In the genomic region with DNA sequence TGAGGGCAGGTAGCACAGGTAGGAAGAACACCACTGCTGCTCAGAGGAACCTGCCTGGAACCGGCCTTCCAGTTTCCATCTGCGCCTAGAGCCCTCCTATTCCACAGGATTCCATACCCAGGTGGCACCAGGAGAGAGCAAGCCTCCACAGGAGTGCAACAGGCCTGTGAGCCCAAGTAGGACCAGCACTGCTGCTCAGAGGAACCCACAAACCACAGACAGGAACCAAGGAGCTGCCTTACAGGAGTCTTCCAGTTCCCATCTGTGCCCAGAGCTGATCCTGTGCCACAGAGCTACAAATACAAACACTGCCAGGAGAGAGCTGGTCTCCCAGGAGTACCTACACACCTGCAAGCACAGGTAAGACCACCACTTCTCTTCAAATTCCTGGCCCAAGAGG, we compare ENCODE assay signal across 17 mouse cellular contexts.
"Had no signal": no experiment of that assay in that cellular context is flagged by ENCODE, and none has a peak within 500 bp of the region (broad histone marks: within the 10 kb centered on the region; RNA-seq: fewer than 3 reads in every experiment).

No protein-coding gene starts in this region.

- H3K27ac ChIP-seq: midbrain, embryonic 13.5 days; midbrain, embryonic 15.5 days; neural tube, embryonic 12.5 days had no signal

- H3K27me3 ChIP-seq: megakaryocyte, embryonic 14.5 days; midbrain, embryonic 13.5 days; midbrain, embryonic 15.5 days; neural tube, embryonic 12.5 days had no signal

- H3K36me3 ChIP-seq: midbrain, embryonic 13.5 days; midbrain, embryonic 15.5 days; neural tube, embryonic 12.5 days had no signal

- H3K9ac ChIP-seq: lung, embryonic 14.5 days; midbrain, embryonic 13.5 days; midbrain, embryonic 15.5 days; neural tube, embryonic 12.5 days had no signal

- H3K4me2 ChIP-seq: lung, embryonic 14.5 days; midbrain, embryonic 11.5 days; midbrain, embryonic 13.5 days; midbrain, embryonic 15.5 days; neural tube, embryonic 12.5 days had no signal

- ATAC-seq: midbrain, embryonic 13.5 days; midbrain, embryonic 15.5 days had no signal

- H3K4me1 ChIP-seq: neural tube, embryonic 12.5 days had no signal

- H3K9me3 ChIP-seq: megakaryocyte, embryonic 14.5 days; midbrain, embryonic 13.5 days; midbrain, embryonic 15.5 days; neural tube, embryonic 12.5 days had no signal

- H3K4me3 ChIP-seq: megakaryocyte, embryonic 14.5 days; midbrain, embryonic 13.5 days; midbrain, embryonic 15.5 days; neural tube, embryonic 12.5 days had no signal

- DNase-seq: lung, adult 18-20 months; lung, embryonic 14.5 days; lung, postnatal 10 days; lung, postnatal 4 days; retina, postnatal 1 day; right cerebral cortex, adult 18-20 months; right cerebral cortex, postnatal 25 days; right cerebral cortex, postnatal 4 days; spleen, adult 18-20 months; thymus, adult 18-20 months; thymus, postnatal 14 days; thymus, postnatal 36 days had no signal
